Mouse (Mus musculus): ENCODE measurements around the gene Sarm1. TPM values are rescaled to one million over a fixed set of nuclear protein-coding genes. Genes with fewer than 3 reads are reported as not detected.

Gene Sarm1
- polyA plus RNA-seq, 1 experiment from 2014 or later = 3.2 TPM

DNA sequence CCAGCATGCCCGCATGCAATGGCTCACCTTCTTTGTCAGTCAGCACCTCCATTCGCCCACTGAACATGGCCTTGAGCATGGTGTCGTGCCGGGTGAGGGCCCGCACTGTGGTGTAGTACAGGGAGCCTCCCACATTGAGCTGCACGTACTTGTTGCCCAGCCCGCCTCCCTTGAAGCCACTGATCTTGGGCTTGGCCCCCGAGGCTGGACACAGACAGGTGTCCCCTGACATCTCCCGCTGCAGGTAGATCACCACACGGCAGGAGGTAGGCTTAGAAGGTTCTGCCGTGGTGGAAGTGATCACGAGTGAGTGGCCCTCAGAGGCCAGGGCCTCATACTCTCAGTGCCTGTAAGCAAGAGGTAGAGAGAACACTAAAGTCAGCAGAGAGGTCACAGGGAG is 32.4 kb upstream of the Sarm1 start:
- Histone ChIP-seq H3K27me3 (no peaks in the 10 kb centered on the region), H3K4me3 (no peak overlapping the region), H3K4me1 (peaks cover 8% of the 10 kb centered on the region), H3K36me3 (peaks cover 62% of the 10 kb centered on the region), H3K27ac (no peak overlapping the region), H3K9me3 (no peaks in the 10 kb centered on the region), H3K9ac (no peak overlapping the region), H3K4me2 (no peak overlapping the region)
- WGBS = 88% methylated on average over 12 of the region's 12 CpGs
- ATAC-seq (ENCODE audit: insufficient number of reproducible peaks, insufficient read depth, low FRiP score, low TSS enrichment, low read depth) = no peak

DNA sequence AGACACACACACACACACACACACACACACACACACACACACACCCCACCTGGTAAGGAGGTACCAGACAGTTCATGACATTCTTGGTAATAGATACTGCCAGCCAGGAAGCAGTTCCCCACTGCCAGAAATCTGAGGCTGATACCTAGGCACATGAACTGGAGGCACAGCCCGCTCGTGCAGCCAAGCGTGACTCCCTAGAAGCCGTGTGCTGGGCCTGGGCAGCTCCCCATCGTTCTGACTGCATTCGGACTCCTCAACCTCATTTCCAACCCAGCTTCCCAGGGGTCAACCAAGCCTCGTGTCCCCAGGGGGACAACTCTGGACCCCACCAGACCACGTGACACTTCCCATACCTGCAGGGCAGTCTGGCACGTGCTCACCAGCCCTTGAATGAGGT is 31.2 kb upstream of the Sarm1 start:
- Histone ChIP-seq H3K4me3 (no peak overlapping the region), H3K4me1 (no peaks in the 10 kb centered on the region), H3K9me3 (no peaks in the 10 kb centered on the region), H3K9ac (no peak overlapping the region), H3K36me3 (peaks cover 75% of the 10 kb centered on the region), H3K4me2 (no peak overlapping the region), H3K27ac (no peak overlapping the region), H3K27me3 (no peaks in the 10 kb centered on the region)
- 88% methylated on average over 9 of the region's 9 CpGs for WGBS
- no peak for ATAC-seq (ENCODE audit: insufficient number of reproducible peaks, insufficient read depth, low FRiP score, low TSS enrichment, low read depth)

DNA sequence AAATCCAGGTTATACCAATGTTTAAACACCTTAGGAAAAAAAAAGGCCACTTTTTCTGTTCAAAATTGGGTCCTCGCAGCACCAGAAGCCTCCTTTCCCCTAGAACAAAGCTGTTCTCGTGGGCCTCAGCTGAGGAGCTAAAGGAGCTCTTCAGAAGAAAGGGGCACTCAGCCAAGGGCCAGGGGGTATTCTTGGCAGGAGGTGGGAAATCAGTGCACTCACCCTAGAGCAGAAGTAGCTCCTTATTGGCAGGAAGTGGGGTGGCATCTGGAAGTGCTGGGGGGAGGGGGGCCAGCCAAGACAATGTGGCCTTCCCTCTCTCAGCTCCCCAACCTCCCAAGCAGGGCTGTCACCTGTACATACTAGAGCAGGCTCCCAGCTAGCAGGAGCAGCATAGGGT is 27.3 kb upstream of the Sarm1 start:
- peaks cover 99% of the 10 kb centered on the region for H3K36me3 ChIP-seq
- no peaks in the 10 kb centered on the region for H3K4me1 ChIP-seq
- no peak overlapping the region for H3K9ac ChIP-seq
- no peak for ATAC-seq (ENCODE audit: insufficient number of reproducible peaks, insufficient read depth, low FRiP score, low TSS enrichment, low read depth)
- no peak overlapping the region for H3K4me2 ChIP-seq
- H3K27ac ChIP-seq = no peak overlapping the region
- no peaks in the 10 kb centered on the region for H3K27me3 ChIP-seq
- no peaks in the 10 kb centered on the region for H3K9me3 ChIP-seq
- no peak overlapping the region for H3K4me3 ChIP-seq
- 82% methylated on average over 2 of the region's 2 CpGs for WGBS

GRCm38 (mm10) chr11:78523241-78523955 is 25.8 kb upstream of the Sarm1 start:
- H3K36me3 ChIP-seq = peaks cover 98% of the 10 kb centered on the region
- H3K27ac ChIP-seq = no peak overlapping the region

GRCm38 (mm10) chr11:78522481-78522997 is 25.0 kb upstream of the Sarm1 start:
- no peaks in the 10 kb centered on the region for H3K9me3 ChIP-seq
- H3K4me2 ChIP-seq = no peak overlapping the region
- WGBS = 93% methylated on average over 1 of the region's 1 CpGs
- no peaks in the 10 kb centered on the region for H3K4me1 ChIP-seq
- ATAC-seq (ENCODE audit: insufficient number of reproducible peaks, insufficient read depth, low FRiP score, low TSS enrichment, low read depth) = no peak
- H3K27me3 ChIP-seq = no peaks in the 10 kb centered on the region
- H3K36me3 ChIP-seq = peaks cover 98% of the 10 kb centered on the region
- no peak overlapping the region for H3K9ac ChIP-seq
- no peak overlapping the region; the same call in 1 of the 2 replicates for H3K4me3 ChIP-seq
- no peak overlapping the region for H3K27ac ChIP-seq

More at GRCm38 (mm10) chr11:78523241-78523955, 25.8 kb upstream of the Sarm1 start:
- no peaks in the 10 kb centered on the region for H3K4me1 ChIP-seq
- no peak for ATAC-seq (ENCODE audit: insufficient number of reproducible peaks, insufficient read depth, low FRiP score, low TSS enrichment, low read depth)
- no peak overlapping the region for H3K4me3 ChIP-seq
- no peak overlapping the region for H3K4me2 ChIP-seq
- no peak overlapping the region for H3K9ac ChIP-seq
- WGBS = 89% methylated on average over 9 of the region's 9 CpGs
- H3K9me3 ChIP-seq = no peaks in the 10 kb centered on the region
- no peaks in the 10 kb centered on the region for H3K27me3 ChIP-seq

- H3K9me3 ChIP-seq = no peaks in the 10 kb centered on the region
- 96% methylated on average over 3 of the region's 3 CpGs for WGBS
- no peak overlapping the region for H3K9ac ChIP-seq
- no peak overlapping the region for H3K4me3 ChIP-seq
- no peaks in the 10 kb centered on the region for H3K27me3 ChIP-seq
- ATAC-seq (ENCODE audit: insufficient number of reproducible peaks, insufficient read depth, low FRiP score, low TSS enrichment, low read depth) = no peak
- H3K4me1 ChIP-seq = no peaks in the 10 kb centered on the region
- H3K27ac ChIP-seq = no peak overlapping the region
- peaks cover 94% of the 10 kb centered on the region for H3K36me3 ChIP-seq
- no peak overlapping the region for H3K4me2 ChIP-seq
Measured at GRCm38 (mm10) chr11:78521880-78522279, 24.3 kb upstream of the Sarm1 start.

DNA sequence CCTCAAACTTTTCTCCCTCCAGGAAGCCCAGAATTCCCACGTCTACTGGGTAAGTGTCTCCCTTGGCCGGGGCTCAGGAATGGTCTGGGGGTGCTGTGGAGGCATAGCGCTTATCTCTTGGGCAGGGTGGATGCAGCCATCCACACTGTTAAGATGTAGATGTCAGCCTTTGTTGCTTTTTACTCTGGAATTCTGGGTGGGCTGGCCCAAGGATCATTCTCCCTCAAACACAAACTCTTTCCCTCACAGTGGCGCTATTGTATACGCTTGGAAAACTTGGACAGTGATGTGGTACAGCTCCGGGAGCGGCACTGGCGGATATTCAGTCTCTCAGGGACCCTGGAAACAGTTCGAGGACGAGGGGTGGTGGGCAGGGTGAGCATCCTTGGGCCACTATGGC is 21.4 kb upstream of the Sarm1 start:
- WGBS = 93% methylated on average over 10 of the region's 10 CpGs
- H3K4me2 ChIP-seq = no peak overlapping the region
- no peak overlapping the region for H3K27ac ChIP-seq
- no peak for ATAC-seq (ENCODE audit: insufficient number of reproducible peaks, insufficient read depth, low FRiP score, low TSS enrichment, low read depth)
- H3K4me1 ChIP-seq = 0 out of 2 replicates have a peak, but pooled peaks cover under 1% of the 10 kb centered on the region
- no peaks in the 10 kb centered on the region for H3K27me3 ChIP-seq
- no peak overlapping the region for H3K9ac ChIP-seq
- H3K9me3 ChIP-seq = no peaks in the 10 kb centered on the region
- no peak overlapping the region for H3K4me3 ChIP-seq
- H3K36me3 ChIP-seq = peaks cover 94% of the 10 kb centered on the region

DNA sequence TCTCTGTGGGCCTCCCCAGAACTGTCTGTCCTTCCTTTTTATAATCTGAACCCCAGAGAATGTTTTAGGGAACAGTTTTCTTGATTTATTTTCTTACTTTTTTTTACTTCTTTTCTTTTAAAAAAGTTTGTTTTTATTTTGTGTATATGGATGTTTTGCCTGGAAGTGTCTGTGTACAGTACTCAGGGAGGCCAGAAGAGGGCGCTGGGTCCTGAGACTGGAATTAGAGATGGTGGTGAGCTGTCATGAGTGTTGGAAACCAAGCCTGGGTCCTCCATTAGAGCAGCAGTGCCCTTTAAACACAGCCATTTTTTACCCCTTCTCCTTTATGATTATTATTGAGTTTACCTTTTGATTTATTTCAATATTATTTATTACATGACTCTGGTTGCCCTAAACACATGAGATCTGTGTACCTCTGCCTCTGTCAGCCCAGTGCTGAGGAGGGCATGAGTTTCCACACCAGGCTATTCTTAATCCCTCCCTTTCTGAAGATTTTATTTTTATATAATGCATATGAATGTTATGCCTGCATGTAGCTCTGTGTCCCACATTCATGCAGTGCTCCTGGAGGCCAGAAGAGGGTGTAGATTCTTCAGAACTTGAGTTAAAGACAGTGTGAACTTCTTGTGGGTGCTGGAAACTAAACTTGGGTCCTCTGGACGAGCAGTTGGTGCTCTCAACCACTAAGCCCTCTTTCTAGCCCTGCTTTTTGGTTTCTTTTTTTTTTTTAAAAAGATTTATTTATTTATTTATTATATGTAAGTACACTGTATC is 18.2 kb upstream of the Sarm1 start:
- Histone ChIP-seq H3K9me3 (no peaks in the 10 kb centered on the region), H3K27ac (no peak overlapping the region), H3K4me1 (peaks cover 19% of the 10 kb centered on the region), H3K4me3 (no peak overlapping the region), H3K36me3 (peaks cover 65% of the 10 kb centered on the region), H3K9ac (no peak overlapping the region), H3K4me2 (no peak overlapping the region), H3K27me3 (no peaks in the 10 kb centered on the region)
- no peak for ATAC-seq (ENCODE audit: insufficient number of reproducible peaks, insufficient read depth, low FRiP score, low TSS enrichment, low read depth)
- WGBS = 55% methylated on average over 2 of the region's 2 CpGs

DNA sequence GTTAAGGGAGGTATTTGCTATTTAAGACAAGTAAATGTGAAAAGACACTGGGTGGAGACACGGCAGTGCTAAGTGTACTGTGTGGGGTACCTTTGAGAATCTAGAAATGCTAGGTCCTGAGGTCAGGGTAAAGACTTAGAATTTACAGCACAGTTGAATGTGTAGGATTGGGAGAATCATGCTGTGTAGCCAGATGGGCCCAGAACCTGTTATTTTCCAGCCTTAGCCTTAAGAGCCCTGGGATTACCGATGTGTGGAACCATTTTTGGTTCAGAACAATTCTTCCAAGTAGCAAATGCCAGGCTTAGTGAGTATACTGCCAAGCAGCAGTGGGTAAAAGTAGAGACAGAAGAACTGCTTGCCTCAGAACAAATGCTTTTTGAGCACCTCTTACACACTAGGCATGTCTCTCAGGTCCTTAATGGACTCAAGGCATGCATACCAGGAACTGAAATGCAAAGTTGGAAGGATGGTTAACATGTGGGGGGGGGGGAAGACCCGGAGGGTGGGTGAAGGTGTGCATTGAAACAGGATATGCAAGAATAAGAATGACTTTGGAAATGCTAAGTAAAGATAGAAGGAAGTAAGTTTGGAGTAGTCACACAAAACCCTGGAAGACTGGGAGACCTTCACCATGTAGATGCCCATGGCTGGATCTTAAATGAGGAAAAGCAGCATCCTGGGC is 15.7 kb upstream of the Sarm1 start:
- Histone ChIP-seq H3K4me3 (peak overlapping the region; percentile 77), H3K4me2 (peak overlapping the region; percentile 91), H3K9me3 (no peaks in the 10 kb centered on the region), H3K27ac (no peak overlapping the region), H3K27me3 (no peaks in the 10 kb centered on the region), H3K36me3 (peaks cover 59% of the 10 kb centered on the region), H3K9ac (peak overlapping the region; percentile 94), H3K4me1 (peaks cover 19% of the 10 kb centered on the region)
- 70% methylated on average over 3 of the region's 3 CpGs for WGBS
- ATAC-seq (ENCODE audit: insufficient number of reproducible peaks, insufficient read depth, low FRiP score, low TSS enrichment, low read depth) = no peak

DNA sequence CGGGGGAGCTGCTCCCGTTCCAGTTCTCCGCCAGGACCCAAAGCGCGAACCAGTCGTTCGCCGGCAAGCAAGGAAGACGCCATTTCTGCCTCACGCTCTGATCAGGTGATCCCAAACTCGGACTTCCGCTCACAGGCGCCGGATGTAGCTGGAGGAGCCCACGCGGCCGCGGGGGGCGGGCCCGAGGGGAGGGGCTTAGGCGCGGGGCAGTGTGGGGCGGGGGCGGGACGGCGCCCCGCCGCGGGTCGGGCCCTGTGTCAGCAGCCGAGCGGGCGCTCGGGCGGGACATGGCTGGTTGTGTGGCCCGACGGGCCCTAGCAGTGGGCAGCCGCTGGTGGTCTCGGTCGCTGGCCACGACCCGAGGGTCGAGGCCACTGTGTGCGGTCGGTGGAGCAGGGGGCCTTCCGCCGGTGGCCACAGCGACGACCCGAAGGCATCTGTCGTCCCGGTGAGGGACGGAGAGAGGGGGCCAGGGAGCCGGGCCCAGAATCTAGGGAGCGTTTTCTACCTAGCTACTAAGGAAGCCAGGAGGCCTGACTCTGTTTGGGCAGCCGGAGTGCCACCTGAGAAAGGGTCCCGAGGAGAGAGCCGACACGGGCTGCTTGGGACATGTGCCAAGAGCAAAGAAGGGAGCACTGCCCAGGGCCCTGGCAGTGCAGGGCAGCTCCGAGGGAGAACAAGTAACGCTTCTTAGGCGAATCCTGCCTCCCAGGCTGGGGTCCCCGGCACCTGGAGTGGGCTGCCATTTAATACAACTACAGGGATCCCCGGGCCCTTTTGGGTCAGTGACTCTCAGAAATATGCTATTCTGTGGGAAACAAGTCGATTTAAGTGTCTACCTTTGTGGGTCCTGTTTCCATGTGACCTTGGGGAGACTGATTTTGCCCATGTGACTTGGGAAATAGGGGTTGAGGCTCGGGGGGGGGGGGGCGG is 14.7 kb upstream of the Sarm1 start, which contains the start of the genes Tmem199 and Poldip2:
Tmem199 (minus strand) TSS at position 148 of the 933 bp plus-strand sequence.
Poldip2 (plus strand) TSS at position 169 of the 933 bp plus-strand sequence.
- Histone ChIP-seq H3K4me2 (peak within 1 kb of the TSS; percentile 91), H3K4me3 (peak within 1 kb of the TSS; percentile 77), H3K4me1 (peaks cover 19% of the 10 kb centered on the region), H3K27ac (peak within 1 kb of the TSS; percentile 83), H3K27me3 (no peaks in the 10 kb centered on the region), H3K9ac (peak within 1 kb of the TSS; percentile 94), H3K36me3 (peaks cover 59% of the 10 kb centered on the region), H3K9me3 (no peaks in the 10 kb centered on the region)
- peak; percentile 93 for ATAC-seq (ENCODE audit: insufficient number of reproducible peaks, insufficient read depth, low FRiP score, low TSS enrichment, low read depth)
- WGBS = under 1% methylated on average over 66 of the region's 67 CpGs

Data from embryonic facial prominence, embryonic 13.5 days (tissue).